Mouse (Mus musculus): ENCODE measurements around the gene Josd1. TPM values are rescaled to one million over a fixed set of nuclear protein-coding genes. Genes with fewer than 3 reads are reported as not detected.

Josd1 gene
- total RNA-seq, 2 experiments from 2014 or later: 13.9 to 17.6 TPM

- peak; percentile 95 for DNase-seq (ENCODE audit: low spot score)
Observed at GRCm38 (mm10) chr15:79658531-79659375, 29.0 kb downstream of the Josd1 start, which contains the start of the genes Fam227a and Cby1. Gene Fam227a (minus strand): TSS chr15:79658956. Gene Cby1 (plus strand): TSS chr15:79659199.

GRCm38 (mm10) chr15:79657837-79658530, 29.7 kb downstream of the Josd1 start:
- peak; percentile 84 for DNase-seq (ENCODE audit: low spot score)

DNA sequence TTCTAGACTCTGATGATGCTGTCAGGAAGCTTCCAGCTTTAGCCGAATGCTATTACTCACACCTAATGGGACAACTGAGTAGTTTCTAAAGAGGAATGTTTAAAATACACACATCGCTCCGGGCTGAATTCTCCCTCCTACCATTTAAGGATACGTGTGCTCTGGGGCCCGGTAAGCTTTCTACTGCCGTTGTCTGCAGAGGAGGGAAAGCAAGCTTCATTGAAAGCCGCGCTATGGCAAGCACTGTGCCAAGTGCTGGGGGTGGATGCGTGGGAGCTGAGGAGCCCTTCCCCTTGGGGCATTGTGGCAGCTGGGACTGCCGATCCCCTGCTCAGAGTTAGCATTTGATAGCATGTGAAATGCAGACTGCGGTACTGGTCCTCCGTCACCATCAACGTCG, 31.3 kb downstream of the Josd1 start:
- no peak for DNase-seq (ENCODE audit: low spot score)

GRCm38 (mm10) chr15:79651481-79651880, 36.2 kb downstream of the Josd1 start:
- DNase-seq (ENCODE audit: low spot score): no peak

DNA sequence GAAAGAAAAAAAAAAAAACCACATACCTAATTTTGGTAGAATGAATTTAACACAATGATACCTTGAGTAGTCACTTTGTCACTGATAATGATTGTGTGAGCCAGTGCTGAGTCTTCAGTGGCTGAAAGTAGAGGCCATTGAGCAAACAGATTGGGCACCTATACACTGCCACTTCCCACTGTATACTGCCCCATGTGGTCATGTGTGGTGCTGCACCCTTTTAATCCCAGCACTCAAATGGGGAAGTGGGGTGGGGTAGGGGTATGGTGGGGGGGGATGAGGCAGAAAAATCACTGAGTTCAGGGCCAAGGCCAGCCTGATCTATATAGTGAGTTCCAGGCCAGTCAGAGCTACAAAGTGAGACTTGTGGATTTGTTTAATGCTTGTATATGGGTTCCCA, 37.1 kb downstream of the Josd1 start:
- DNase-seq (ENCODE audit: low spot score): no peak

DNA sequence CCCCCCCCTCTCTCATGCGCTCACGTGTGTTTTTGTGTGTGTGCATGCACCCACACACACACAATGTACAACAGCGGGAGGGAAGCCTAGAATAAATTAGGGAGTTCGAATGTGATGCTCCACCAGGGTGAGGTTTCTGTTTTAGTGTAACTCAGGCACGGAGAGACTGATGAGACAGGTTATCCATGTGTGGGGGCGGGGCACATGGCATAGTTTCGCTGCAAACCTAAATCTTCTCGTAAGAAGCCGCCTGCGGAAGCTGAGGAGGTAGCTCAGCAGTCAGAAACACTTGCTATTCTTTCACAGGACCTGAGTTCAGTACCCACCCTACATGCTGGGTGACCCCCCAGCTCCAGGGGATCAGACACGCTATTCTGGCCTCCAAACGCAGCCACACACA, 39.6 kb downstream of the Josd1 start:
- DNase-seq (ENCODE audit: low spot score): no peak

GRCm38 (mm10) chr15:79645483-79645882, 42.2 kb downstream of the Josd1 start:
- no peak for DNase-seq (ENCODE audit: low spot score)

- DNase-seq (ENCODE audit: low spot score): no peak
Observed at GRCm38 (mm10) chr15:79641135-79641817, 46.4 kb downstream of the Josd1 start.

- no peak for DNase-seq (ENCODE audit: low spot score)
Observed at GRCm38 (mm10) chr15:79630471-79630870, 57.2 kb downstream of the Josd1 start.

Other genes with a start within 250 kb of the Josd1 start
- gene Csnk1e, start 232.4 kb downstream of the Josd1 start, total RNA-seq (2021): 10 to 100 TPM; 45.4 to 48.0 TPM
- gene Kcnj4, start 182.7 kb downstream of the Josd1 start, total RNA-seq (2021): not detected
- 1 to 10 TPM; 1.3 to 2.0 TPM for gene Kdelr3, start 171.5 kb downstream of the Josd1 start, total RNA-seq (2021)
- 10 to 100 TPM; 52.5 to 75.6 TPM for gene Ddx17, start 141.2 kb downstream of the Josd1 start, total RNA-seq (2021)
- not detected for gene Dmc1, start 82.8 kb downstream of the Josd1 start, total RNA-seq (2021)
- gene Fam227a, start 29.0 kb downstream of the Josd1 start, total RNA-seq (2021): under 1 TPM; 0.46 to 0.69 TPM
- gene Cby1, start 28.7 kb downstream of the Josd1 start, total RNA-seq (2021): 10 to 100 TPM; 13.4 to 15.2 TPM
- gene Tomm22, start 17.1 kb downstream of the Josd1 start, total RNA-seq (2021): 10 to 100 TPM; 57.0 to 60.2 TPM
- 10 to 100 TPM; 25.2 to 28.1 TPM for gene Gtpbp1, start 2.9 kb upstream of the Josd1 start, total RNA-seq (2021)
- gene Sun2, start 54.6 kb upstream of the Josd1 start, total RNA-seq (2021): 10 to 100 TPM; 79.0 to 81.8 TPM
- gene Dnal4, start 89.9 kb upstream of the Josd1 start, total RNA-seq (2021): 1 to 10 TPM; 5.7 to 6.5 TPM
- gene Nptxr, start 116.8 kb upstream of the Josd1 start, total RNA-seq (2021): under 1 TPM; 0.50 to 0.76 TPM
- gene Npcd, start 146.3 kb upstream of the Josd1 start, total RNA-seq (2021): under 1 TPM in 1 of 2 experiments, not detected in 1; 0.55 TPM
- gene Cbx6, start 146.8 kb upstream of the Josd1 start, total RNA-seq (2021): 1 to 10 TPM; 7.0 to 7.8 TPM
- 1 to 10 TPM; 1.6 to 2.3 TPM for gene Apobec3, start 203.7 kb upstream of the Josd1 start, total RNA-seq (2021)